Mouse (Mus musculus): ENCODE data around the gene Adamtsl5. TPM values are rescaled to one million over a fixed set of nuclear protein-coding genes. Genes with fewer than 3 reads are reported as not detected.

The Adamtsl5 gene
- polyA plus RNA-seq, 1 experiment from 2014 or later, result 28.2 TPM

DNA sequence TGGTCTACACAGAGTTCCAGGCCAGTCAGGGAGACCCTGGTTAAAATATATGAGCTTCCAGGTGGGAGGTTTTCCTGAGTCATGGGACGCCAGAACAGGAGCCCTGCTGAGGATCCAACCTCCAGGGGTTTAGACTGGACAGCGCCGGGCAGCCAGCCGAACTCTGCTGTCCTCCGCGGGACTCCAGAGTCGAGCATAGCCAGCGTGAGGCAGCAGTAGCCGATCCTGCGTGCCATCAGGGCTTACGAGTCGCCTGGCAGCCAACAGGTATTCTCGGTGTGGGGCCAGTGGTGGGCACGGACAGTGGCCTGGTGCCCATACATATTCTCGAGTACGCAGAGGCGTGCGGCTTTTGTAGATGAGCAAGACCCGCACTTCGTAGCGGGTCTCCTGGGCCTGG is 7.2 kb downstream of the Adamtsl5 start:
- H3K9ac ChIP-seq (ENCODE audit: low read depth, low read length), result no peak overlapping the region
- ATAC-seq, result no peak
- H3K4me1 ChIP-seq (ENCODE audit: control insufficient read depth, insufficient read depth, low read length), result peaks cover 45% of the 10 kb centered on the region
- H3K9me3 ChIP-seq (ENCODE audit: control insufficient read depth, low read length), result no peaks in the 10 kb centered on the region
- no peaks in the 10 kb centered on the region for H3K36me3 ChIP-seq (ENCODE audit: control insufficient read depth, insufficient read depth, low read length)
- H3K27ac ChIP-seq (ENCODE audit: low read length), result no peak overlapping the region
- no peak overlapping the region for H3K4me3 ChIP-seq (ENCODE audit: low read length)
- peaks cover 32% of the 10 kb centered on the region for H3K27me3 ChIP-seq (replicated peaks; ENCODE audit: control insufficient read depth, insufficient read depth, low read length)
- H3K4me2 ChIP-seq (ENCODE audit: low read depth, low read length), result 0 out of 2 replicates have a peak overlapping the region, but pooled peaks have one; percentile 71
- 27% methylated on average over 21 of the region's 21 CpGs for WGBS

DNA sequence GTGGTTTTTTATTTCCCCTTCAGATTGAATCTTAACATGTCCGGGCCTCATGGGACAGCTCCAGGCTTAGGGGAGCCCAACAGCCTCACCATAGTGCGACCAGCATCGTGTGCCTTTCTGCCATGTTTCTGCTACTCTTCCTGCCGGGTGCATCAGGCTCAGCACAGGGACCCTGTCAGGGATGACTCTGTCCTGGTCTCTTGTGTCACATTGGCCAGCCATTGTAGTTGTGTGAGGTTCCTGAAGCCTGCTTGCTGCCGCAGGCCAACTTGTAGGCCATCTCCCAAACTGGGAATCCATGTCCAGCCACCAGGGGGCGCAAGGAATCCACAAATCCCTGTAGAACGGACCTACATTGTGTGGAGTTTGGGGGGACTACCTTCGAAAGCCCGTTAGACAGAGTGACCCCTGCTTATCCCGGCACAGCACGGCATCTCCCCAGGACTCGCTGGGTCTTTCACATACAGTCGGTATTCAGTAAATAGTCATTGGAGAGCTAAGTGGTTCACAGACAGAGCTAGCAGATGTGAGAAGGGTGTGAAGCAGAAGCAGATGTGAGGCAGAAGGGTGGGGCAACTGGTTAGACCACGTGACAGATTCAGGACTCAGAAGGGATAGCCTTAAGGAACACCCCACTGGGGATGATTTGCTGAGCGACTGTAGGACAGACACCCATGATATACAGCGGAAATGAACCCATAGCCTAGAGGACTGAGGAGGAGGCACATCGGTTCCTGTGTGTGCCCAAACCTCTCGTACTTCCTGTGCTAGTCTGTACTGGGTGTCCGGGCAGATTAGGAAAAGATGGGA is 8.1 kb downstream of the Adamtsl5 start:
- WGBS, result 19% methylated on average over 19 of the region's 19 CpGs
- no peak for ATAC-seq
- Histone ChIP-seq H3K9me3 (ENCODE audit: control insufficient read depth, low read length) (no peaks in the 10 kb centered on the region), H3K36me3 (ENCODE audit: control insufficient read depth, insufficient read depth, low read length) (no peaks in the 10 kb centered on the region), H3K27ac (ENCODE audit: low read length) (no peak overlapping the region), H3K27me3 (replicated peaks; ENCODE audit: control insufficient read depth, insufficient read depth, low read length) (peaks cover 25% of the 10 kb centered on the region), H3K4me3 (ENCODE audit: low read length) (no peak overlapping the region), H3K4me1 (ENCODE audit: control insufficient read depth, insufficient read depth, low read length) (peaks cover 38% of the 10 kb centered on the region), H3K4me2 (ENCODE audit: low read depth, low read length) (no peak overlapping the region), H3K9ac (ENCODE audit: low read depth, low read length) (peak overlapping the region; percentile 34; the same call in 1 of the 2 replicates)

DNA sequence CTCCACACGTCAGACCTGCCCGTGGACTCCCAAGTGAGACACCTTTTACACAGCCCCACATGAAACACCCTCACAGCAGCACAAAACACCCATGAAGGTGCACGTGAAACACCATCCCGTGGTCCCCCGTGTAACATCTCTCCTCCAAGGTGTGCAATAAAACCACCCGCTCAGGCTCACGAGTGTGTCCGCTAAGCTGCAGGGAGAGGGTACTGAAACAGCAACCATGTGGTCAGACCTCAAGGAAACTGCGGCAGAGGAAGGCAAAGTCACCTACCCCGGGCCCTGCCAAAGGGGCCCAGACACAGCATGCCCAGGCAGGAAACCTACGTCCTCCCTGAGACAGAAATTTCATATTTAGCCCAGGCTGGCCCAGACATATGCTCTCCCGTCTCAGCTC is 11.9 kb downstream of the Adamtsl5 start:
- Histone ChIP-seq H3K27me3 (replicated peaks; ENCODE audit: control insufficient read depth, insufficient read depth, low read length) (peaks cover 5% of the 10 kb centered on the region), H3K4me3 (ENCODE audit: low read length) (no peak overlapping the region), H3K9ac (ENCODE audit: low read depth, low read length) (no peak overlapping the region), H3K9me3 (ENCODE audit: control insufficient read depth, low read length) (no peaks in the 10 kb centered on the region), H3K36me3 (ENCODE audit: control insufficient read depth, insufficient read depth, low read length) (0 out of 2 replicates have a peak, but pooled peaks cover 3% of the 10 kb centered on the region), H3K4me2 (ENCODE audit: low read depth, low read length) (no peak overlapping the region), H3K27ac (ENCODE audit: low read length) (no peak overlapping the region), H3K4me1 (ENCODE audit: control insufficient read depth, insufficient read depth, low read length) (0 out of 2 replicates have a peak, but pooled peaks cover 6% of the 10 kb centered on the region)
- WGBS, result 88% methylated on average over 12 of the region's 12 CpGs
- ATAC-seq, result no peak

- Histone ChIP-seq H3K4me3 (ENCODE audit: low read length) (peak overlapping the region; percentile 15), H3K27ac (ENCODE audit: low read length) (peak overlapping the region; percentile 88), H3K27me3 (replicated peaks; ENCODE audit: control insufficient read depth, insufficient read depth, low read length) (no peaks in the 10 kb centered on the region), H3K4me2 (ENCODE audit: low read depth, low read length) (peak overlapping the region; percentile 91), H3K4me1 (ENCODE audit: control insufficient read depth, insufficient read depth, low read length) (peaks cover 11% of the 10 kb centered on the region; the same call in 1 of the 2 replicates), H3K9me3 (ENCODE audit: control insufficient read depth, low read length) (no peaks in the 10 kb centered on the region), H3K36me3 (ENCODE audit: control insufficient read depth, insufficient read depth, low read length) (0 out of 2 replicates have a peak, but pooled peaks cover 3% of the 10 kb centered on the region), H3K9ac (ENCODE audit: low read depth, low read length) (peak overlapping the region; percentile 56)
- ATAC-seq, result no peak
- WGBS, result 72% methylated on average over 5 of the region's 5 CpGs
Measured at GRCm38 (mm10) chr10:80332525-80332989, 15.7 kb downstream of the Adamtsl5 start.

DNA sequence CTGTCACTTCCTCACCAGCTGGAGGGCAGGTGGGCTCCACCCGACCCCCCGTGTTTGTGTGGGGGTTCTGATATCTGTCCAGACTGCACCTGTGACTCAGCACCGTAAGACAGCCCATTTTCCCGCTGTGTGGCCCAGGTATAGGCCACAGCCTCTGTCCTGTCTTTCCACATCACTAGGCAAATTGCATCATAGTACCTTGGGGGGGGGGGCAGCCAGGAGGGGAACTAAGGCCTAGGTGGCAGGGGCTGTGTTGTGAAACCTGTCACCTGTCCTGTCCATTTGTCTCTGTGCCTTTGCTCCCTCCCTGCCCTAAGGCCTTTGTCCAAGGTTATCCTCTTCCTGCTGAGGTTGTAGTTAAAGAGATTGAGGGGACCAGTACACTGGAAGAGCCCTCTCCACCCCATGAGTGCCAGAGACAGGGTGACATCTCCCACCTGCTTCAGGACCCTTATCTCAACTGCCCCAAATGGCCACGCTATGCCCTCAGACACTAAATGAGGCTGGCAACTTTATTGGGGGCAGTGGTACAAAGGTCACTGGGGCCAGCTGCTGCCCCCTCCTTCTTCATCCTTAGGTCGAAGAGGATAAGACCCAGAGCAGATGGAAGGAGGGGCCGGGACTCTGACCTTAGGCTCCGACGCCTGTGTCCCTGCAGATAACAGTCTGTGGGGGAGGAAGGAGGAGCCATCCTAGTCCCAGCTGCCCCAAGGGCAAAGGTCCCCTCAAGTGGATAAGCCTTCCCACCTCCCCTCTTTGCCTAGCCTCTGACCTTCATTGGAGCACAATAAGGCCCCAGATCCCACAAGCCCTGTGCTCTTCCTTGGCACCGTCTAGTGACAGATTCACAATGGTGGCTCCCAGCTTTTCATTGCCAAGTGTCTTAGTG is 16.3 kb downstream of the Adamtsl5 start:
- ATAC-seq, result peak; percentile 69
- peak overlapping the region; percentile 88 for H3K27ac ChIP-seq (ENCODE audit: low read length)

DNA sequence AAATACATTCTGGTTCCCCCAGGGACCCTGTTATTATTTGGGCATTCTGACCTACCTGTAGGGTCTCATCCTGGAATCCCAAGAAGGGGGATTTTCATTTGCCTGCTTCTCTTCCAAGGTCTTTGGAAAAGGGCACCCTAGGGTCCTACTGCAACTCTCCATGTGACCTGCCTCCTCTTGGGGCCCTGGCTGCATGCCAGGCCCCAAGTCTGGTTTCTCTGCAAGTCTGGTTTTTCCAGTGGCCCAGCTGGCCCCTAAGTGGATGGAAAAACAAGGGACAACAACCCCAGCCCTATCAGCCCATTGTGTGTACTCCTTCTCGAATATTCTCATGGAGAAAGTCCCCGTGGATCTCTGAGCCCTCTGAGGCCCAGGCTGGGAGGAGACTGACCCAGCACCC is 17.3 kb downstream of the Adamtsl5 start:
- Histone ChIP-seq H3K27ac (ENCODE audit: low read length) (peak overlapping the region; percentile 83), H3K27me3 (replicated peaks; ENCODE audit: control insufficient read depth, insufficient read depth, low read length) (no peaks in the 10 kb centered on the region), H3K4me3 (ENCODE audit: low read length) (peak overlapping the region; percentile 65), H3K36me3 (ENCODE audit: control insufficient read depth, insufficient read depth, low read length) (0 out of 2 replicates have a peak, but pooled peaks cover 3% of the 10 kb centered on the region), H3K9ac (ENCODE audit: low read depth, low read length) (peak overlapping the region; percentile 74), H3K9me3 (ENCODE audit: control insufficient read depth, low read length) (no peaks in the 10 kb centered on the region), H3K4me2 (ENCODE audit: low read depth, low read length) (peak overlapping the region; percentile 91), H3K4me1 (ENCODE audit: control insufficient read depth, insufficient read depth, low read length) (peaks cover 11% of the 10 kb centered on the region; the same call in 1 of the 2 replicates)
- 26% methylated on average over 2 of the region's 2 CpGs for WGBS
- ATAC-seq, result no peak

More for the DNA sequence above, 16.3 kb downstream of the Adamtsl5 start:
- Histone ChIP-seq H3K9ac (ENCODE audit: low read depth, low read length) (peak overlapping the region; percentile 74), H3K36me3 (ENCODE audit: control insufficient read depth, insufficient read depth, low read length) (0 out of 2 replicates have a peak, but pooled peaks cover 3% of the 10 kb centered on the region), H3K4me1 (ENCODE audit: control insufficient read depth, insufficient read depth, low read length) (peaks cover 11% of the 10 kb centered on the region; the same call in 1 of the 2 replicates), H3K27me3 (replicated peaks; ENCODE audit: control insufficient read depth, insufficient read depth, low read length) (no peaks in the 10 kb centered on the region), H3K9me3 (ENCODE audit: control insufficient read depth, low read length) (no peaks in the 10 kb centered on the region), H3K4me3 (ENCODE audit: low read length) (peak overlapping the region; percentile 65), H3K4me2 (ENCODE audit: low read depth, low read length) (peak overlapping the region; percentile 91)
- WGBS, result 46% methylated on average over 10 of the region's 10 CpGs

GRCm38 (mm10) chr10:80330084-80330483 is 18.1 kb downstream of the Adamtsl5 start:
- 0 out of 2 replicates have a peak, but pooled peaks cover 3% of the 10 kb centered on the region for H3K36me3 ChIP-seq (ENCODE audit: control insufficient read depth, insufficient read depth, low read length)
- H3K9ac ChIP-seq (ENCODE audit: low read depth, low read length), result peak overlapping the region; percentile 74
- no peaks in the 10 kb centered on the region for H3K9me3 ChIP-seq (ENCODE audit: control insufficient read depth, low read length)
- 0 out of 2 replicates have a peak, but pooled peaks have one; percentile 0 for ATAC-seq
- WGBS, result 1% methylated on average over 39 of the region's 41 CpGs
- H3K4me2 ChIP-seq (ENCODE audit: low read depth, low read length), result peak overlapping the region; percentile 91
- H3K4me3 ChIP-seq (ENCODE audit: low read length), result peak overlapping the region; percentile 65
- peak overlapping the region; percentile 83 for H3K27ac ChIP-seq (ENCODE audit: low read length)
- H3K27me3 ChIP-seq (replicated peaks; ENCODE audit: control insufficient read depth, insufficient read depth, low read length), result no peaks in the 10 kb centered on the region
- H3K4me1 ChIP-seq (ENCODE audit: control insufficient read depth, insufficient read depth, low read length), result peaks cover 17% of the 10 kb centered on the region; the same call in 1 of the 2 replicates

DNA sequence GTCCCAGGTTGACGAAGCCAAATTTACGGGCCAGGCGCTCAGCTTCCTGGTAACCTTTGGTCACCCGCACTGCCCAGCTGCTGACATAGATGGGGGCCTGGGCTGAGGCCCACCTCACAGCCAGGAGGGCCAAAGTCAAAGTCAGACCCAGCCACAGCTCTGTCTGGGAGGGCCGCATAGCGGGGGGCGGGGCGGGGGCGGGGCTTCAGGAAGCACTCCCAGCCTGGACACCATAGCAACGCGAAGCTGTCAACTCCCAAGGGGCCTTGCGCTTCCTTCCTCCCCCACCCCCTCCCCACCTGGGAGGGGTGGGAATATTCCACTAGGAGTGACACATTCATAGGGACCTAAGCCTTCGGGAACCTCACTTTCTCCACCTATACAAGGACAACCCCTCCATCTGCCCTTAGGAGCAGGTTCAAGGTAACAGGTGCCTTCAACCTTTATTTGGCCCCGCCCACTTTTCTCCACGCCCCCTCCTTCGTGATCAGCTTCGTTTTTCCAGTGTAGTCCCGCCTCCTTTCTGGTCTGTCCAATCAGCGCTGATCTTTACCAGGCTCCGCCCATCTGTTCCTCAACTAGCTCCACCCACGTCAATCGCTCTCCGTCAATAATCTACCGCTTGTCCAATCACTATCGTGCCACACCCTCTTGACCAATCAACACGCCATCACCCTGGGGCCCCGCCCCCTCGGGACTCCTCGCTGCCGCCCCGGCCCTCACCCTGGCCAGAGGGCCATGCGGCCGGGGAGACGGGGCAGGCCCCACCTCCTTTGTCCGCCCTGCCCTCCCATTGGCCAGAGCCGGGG is 18.7 kb downstream of the Adamtsl5 start, which contains the start of the genes Pcsk4 and Reep6:
Pcsk4 (minus strand) TSS at position 226 of the 809 bp plus-strand sequence.
Reep6 (plus strand) TSS at position 681 of the 809 bp plus-strand sequence.
- H3K27ac ChIP-seq (ENCODE audit: low read length), result peak within 1 kb of the TSS; percentile 83
- H3K9me3 ChIP-seq (ENCODE audit: control insufficient read depth, low read length), result no peaks in the 10 kb centered on the region
- H3K9ac ChIP-seq (ENCODE audit: low read depth, low read length), result peak within 1 kb of the TSS; percentile 74
- H3K4me2 ChIP-seq (ENCODE audit: low read depth, low read length), result peak within 1 kb of the TSS; percentile 91
- 6% methylated on average over 36 of the region's 36 CpGs for WGBS
- no peaks in the 10 kb centered on the region for H3K27me3 ChIP-seq (replicated peaks; ENCODE audit: control insufficient read depth, insufficient read depth, low read length)
- peak; percentile 85 for ATAC-seq
- H3K4me1 ChIP-seq (ENCODE audit: control insufficient read depth, insufficient read depth, low read length), result peaks cover 23% of the 10 kb centered on the region; the same call in 1 of the 2 replicates
- peak within 1 kb of the TSS; percentile 65 for H3K4me3 ChIP-seq (ENCODE audit: low read length)
- no peaks in the 10 kb centered on the region for H3K36me3 ChIP-seq (ENCODE audit: control insufficient read depth, insufficient read depth, low read length)
